Mouse (Mus musculus): Measurements from ENCODE around the gene Rps27rt.
"Not testable (repeated sequence)": the region's sequence is repeated elsewhere in the genome, so short reads cannot be mapped to it uniquely, and the experiment has no call there.

Gene Rps27rt

GRCm38 (mm10) chr9:114979969-114980368 is 2.6 kb downstream of the Rps27rt start:
- peak in 1 of 2 experiments; percentile 7 for DNase-seq

- DNase-seq: peak; percentile 87 to 92
These were observed 4.0 kb downstream of the Rps27rt start, which contains the start of gene Osbpl10 for GRCm38 (mm10) chr9:114978281-114979111. TSS of gene Osbpl10 (plus strand) at chr9:114978569.

- no peak for DNase-seq
These were observed 4.9 kb downstream of the Rps27rt start for GRCm38 (mm10) chr9:114977461-114978280.

GRCm38 (mm10) chr9:114966286-114966685 is 16.3 kb downstream of the Rps27rt start:
- not testable (repeated sequence) for DNase-seq

GRCm38 (mm10) chr9:114964093-114964492 is 18.4 kb downstream of the Rps27rt start:
- no peak for DNase-seq

GRCm38 (mm10) chr9:114960844-114961243 is 21.7 kb downstream of the Rps27rt start:
- no peak for DNase-seq

- DNase-seq: no peak
These were observed 22.3 kb downstream of the Rps27rt start for GRCm38 (mm10) chr9:114960043-114960789.

- DNase-seq: peak in 1 of 2 experiments; percentile 39
These were observed 25.6 kb downstream of the Rps27rt start for GRCm38 (mm10) chr9:114956945-114957344.

- DNase-seq: no peak
These were observed 27.2 kb downstream of the Rps27rt start for GRCm38 (mm10) chr9:114955340-114955739.

GRCm38 (mm10) chr9:114952866-114953265 is 29.7 kb downstream of the Rps27rt start:
- no peak for DNase-seq

GRCm38 (mm10) chr9:114948395-114948794 is 34.1 kb downstream of the Rps27rt start:
- no peak for DNase-seq

GRCm38 (mm10) chr9:114945576-114945975 is 37.0 kb downstream of the Rps27rt start:
- DNase-seq: no peak

GRCm38 (mm10) chr9:114944642-114945041 is 37.9 kb downstream of the Rps27rt start:
- DNase-seq: no peak

GRCm38 (mm10) chr9:114936687-114937086 is 45.9 kb downstream of the Rps27rt start:
- DNase-seq: no peak

- DNase-seq: no peak
These were observed 47.2 kb downstream of the Rps27rt start for GRCm38 (mm10) chr9:114935321-114935720.

- DNase-seq: no peak
These were observed 48.3 kb downstream of the Rps27rt start for GRCm38 (mm10) chr9:114934231-114934630.

- peak; percentile 98 for DNase-seq
These were observed 48.8 kb downstream of the Rps27rt start, which contains the start of gene Gpd1l for GRCm38 (mm10) chr9:114933723-114934171. TSS of gene Gpd1l (minus strand) at chr9:114933987.

GRCm38 (mm10) chr9:114933037-114933722 is 49.4 kb downstream of the Rps27rt start:
- DNase-seq: no peak

GRCm38 (mm10) chr9:114932607-114933006 is 49.9 kb downstream of the Rps27rt start:
- DNase-seq: no peak
